Mouse (Mus musculus) liver, embryonic 14.5 days (tissue): ENCODE measurements around the gene Psmb2.

ENCODE experiments used
- CTCF ChIP-seq: IDR thresholded peaks from 2 replicates; pipeline ENCODE4 v1.5.1; 2016; ENCODE audit warnings: antibody characterized with exemption, low read depth, control low read depth
- EP300 ChIP-seq: IDR thresholded peaks from 2 replicates; pipeline ENCODE4 v1.6.1; 2016; ENCODE audit warnings: antibody characterized with exemption, low read depth

DNA sequence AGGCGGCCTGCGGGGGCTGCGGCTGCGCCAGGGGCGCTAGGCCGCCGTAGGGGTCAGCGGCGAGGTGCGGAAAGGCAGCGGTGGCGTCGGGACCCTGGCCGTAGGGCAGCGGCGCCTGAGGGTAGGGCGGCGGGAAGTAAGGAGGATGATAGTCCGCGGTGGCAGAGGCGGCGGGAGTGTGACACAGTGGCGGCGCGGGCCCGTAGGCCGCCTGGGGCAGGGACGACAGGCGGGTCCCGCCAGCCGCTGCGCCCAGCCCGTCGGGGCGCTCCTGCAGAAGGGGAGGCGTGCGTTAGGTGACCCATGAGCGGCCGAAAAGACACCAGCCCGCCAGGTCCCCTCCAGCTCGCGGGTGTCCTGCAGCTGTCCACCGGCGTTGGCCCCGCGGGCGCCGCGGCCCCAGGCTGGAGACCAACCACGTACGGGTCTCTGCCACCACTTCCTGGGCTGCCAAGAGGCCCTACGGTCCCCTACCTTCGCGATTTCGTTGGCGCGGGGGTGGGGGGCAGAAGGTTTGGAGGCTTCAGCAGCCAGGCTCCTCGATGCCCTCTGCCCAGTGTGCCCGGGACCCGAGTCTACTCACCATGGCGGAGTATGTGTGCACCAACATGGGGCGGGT lies 58.1 kb downstream of the Psmb2 start:
- TF ChIP-seq CTCF (no peak), EP300 (no peak)
